Mouse (Mus musculus) lung, postnatal 10 days (tissue): Measurements from ENCODE around the gene Mamdc4.

Experiments used
- DNase-seq: peaks from one replicate; pipeline ENCODE4 v3.0.0; 2021

The Mamdc4 gene

DNA sequence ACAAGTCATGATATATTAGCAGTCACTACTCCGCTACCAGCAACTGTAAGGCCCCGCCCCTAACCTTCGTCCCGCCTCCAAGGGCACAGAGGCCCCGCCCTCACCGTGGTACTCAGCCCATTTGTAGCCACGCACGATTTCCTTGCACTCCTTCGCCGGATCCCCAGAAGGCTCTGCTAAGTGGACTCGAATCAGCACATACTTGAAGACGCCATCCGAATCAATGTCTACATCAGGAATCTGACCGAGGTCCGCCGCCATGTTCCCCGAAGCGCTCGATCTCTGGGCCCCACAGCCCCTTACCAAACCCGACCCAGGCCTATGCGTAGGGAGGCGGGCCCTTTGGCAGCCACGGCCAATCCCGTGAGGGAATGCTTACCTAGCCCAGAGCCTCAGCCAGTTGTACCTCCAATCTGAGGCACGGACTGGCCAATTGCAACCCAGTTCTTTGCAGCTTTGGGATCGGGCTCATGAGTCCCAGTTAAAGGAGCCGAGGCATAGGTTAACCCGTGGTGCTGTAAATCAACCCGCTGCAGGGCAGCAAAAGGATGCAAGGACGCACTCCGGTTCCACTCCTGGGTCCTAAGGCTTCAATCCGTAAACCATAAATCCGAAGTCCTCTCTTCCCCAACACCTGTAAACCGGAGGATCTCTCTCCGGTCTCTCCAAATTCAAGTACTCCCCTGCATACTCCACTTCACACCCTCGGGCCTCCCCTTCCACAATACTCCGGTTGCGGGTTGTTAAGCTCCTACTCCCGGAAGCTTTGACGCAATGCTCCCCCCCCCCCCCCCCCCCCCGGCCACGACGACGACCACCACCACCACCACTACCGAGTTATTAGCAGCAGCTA, at the start of gene Mamdc4, which contains the start of gene Phpt1:
Gene Mamdc4 (minus strand): TSS at position 267 of the 853 bp plus-strand sequence.
Gene Phpt1 (minus strand): TSS at position 646 of the 853 bp plus-strand sequence.
- DNase-seq: peak; percentile 98

- peak; percentile 96 for DNase-seq
Observed at GRCm38 (mm10) chr2:25621229-25622200, 46.9 kb upstream of the Mamdc4 start, which contains the start of gene Tmem141. Gene Tmem141, minus strand, starts transcription at chr2:25622005.

DNA sequence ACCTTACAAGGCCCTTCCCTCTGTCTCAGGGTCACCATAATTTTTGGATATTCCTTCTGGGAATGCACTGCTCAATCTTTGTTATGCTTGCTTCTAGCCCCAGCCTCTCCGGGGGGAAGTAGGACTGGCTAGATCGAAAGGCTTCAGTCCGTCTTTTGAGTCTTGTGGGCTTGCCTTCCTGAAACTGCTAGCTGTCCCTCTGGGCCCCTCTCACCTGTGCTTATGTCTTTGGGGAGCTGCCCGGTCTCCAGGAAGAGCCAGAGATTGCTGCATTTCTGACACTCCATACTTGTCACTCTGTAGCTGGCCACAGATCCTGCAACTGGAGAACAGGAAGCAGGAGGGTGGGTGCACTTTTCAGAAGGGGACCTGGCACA, 46.2 kb upstream of the Mamdc4 start:
- DNase-seq: no peak

- DNase-seq: no peak
Observed at GRCm38 (mm10) chr2:25620386-25620785, 45.7 kb upstream of the Mamdc4 start.

- DNase-seq: no peak
Observed at GRCm38 (mm10) chr2:25617578-25617977, 42.9 kb upstream of the Mamdc4 start, which contains the start of gene Ccdc183. Gene Ccdc183, minus strand, starts transcription at chr2:25617678.

GRCm38 (mm10) chr2:25616398-25616797, 41.8 kb upstream of the Mamdc4 start:
- no peak for DNase-seq

DNA sequence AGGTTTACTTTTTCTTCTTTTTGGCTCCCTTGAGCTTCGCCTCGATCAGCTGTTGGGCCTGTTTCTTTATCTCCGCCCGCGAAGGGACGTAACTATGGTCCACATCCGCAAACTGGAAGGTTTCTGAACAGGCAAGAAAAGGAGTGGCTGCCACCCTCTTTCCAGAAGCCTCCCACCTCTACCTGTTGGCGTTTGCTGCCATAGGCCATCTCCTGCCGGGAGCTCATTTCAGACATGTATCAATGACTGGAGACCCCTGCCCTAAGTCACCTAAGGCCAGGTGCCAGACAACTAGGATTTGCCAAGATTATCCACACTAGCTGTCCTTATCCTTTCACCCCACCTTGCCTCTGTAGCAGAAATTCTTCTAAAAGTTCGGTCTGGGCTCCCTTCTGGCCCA, 34.0 kb upstream of the Mamdc4 start:
- no peak for DNase-seq

- peak; percentile 93 for DNase-seq
Observed at GRCm38 (mm10) chr2:25607761-25608622, 33.3 kb upstream of the Mamdc4 start, which contains the start of gene Rabl6. Gene Rabl6, minus strand, starts transcription at chr2:25608521.

DNA sequence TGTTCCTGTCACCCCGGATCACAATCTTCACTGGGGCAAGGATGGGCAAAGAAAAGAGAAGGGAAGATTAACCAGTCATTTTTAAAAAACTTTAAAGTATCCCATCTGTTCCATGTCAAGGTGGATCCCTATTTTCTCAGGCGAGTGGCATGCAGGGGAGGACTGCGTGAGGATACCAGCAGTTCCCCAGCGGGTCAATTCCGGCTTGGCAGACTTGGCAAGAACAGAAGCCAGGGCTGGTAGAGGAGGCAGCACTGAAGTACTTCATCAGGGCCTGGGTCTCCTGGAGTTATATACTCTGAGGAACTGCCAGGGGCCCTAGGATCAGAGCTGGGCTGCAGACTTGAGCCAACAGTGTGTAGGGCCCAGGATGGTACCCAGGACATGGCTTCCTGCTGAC, 27.9 kb upstream of the Mamdc4 start:
- no peak for DNase-seq

DNA sequence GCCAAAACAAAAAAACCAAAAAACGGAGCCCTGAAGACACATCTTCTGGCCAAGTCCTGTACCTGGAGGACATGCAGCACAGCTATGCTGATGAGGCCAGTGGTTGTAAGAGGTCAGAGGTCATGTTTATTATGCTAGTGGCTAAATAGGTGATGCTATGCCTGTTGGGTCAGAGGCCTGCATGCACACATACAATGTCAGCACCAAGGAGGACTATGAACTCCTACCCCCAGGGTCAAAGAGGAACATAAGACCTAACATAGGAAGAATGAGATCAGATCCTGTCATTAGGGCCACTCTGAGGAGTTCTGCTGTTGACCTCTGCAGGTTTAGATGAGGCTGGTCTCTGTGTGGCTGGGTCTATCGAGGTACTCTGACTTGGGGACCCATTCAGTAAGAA, 25.4 kb upstream of the Mamdc4 start:
- no peak for DNase-seq

DNA sequence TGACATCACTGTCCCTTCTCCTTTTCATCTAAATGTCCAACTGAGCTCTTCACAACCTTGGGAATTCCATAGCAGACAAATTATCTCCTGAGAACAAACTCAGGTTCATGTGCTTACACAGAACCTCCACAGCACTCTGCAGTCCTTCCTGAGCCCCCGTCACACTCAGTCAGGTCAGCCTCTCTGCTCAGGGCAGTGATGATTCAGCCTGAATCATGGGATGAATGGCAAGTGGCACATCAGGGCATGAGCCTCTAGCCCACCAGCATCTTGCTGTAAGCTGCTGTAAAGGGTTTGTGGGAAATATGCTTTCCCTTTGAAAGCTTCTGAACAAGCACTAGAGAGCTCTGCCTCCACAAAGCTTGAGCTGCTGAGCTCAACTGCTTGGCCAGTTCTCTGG, 24.1 kb upstream of the Mamdc4 start:
- DNase-seq: no peak

DNA sequence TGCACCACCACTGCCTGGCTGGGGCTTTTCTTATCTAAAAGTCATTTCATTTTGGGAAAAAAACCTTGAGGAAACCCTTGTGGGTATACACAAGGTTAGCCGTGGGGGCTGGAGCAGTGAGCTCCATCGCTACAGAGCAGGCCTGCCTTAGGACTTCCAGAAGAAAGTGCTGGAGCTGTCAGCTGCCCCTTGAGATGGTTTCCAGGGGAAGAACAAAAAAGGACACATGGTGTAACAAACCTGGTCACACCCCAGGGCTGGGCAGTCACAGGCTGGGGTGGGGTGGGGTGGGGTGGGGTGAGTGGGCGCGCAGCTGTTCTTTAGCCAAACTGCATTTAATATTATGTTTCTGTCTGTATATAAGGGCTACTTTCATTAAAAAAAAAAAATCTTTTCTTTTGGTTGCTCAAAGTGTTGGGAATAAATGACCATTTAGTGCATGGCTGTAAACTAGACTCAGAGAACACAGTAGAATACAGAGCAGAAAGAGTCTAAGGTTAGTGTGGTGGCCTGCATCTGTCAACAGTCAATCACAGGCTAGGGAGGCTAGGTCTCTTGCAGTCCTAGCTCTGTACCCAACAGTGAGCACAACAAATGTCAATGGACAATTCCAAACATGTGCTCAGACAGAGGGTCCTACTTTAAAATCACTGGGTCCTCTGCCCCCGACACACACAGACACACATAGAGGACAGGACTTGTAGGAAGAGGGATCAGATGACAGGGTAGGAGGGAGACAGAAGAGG, 22.3 kb upstream of the Mamdc4 start:
- DNase-seq: no peak

DNA sequence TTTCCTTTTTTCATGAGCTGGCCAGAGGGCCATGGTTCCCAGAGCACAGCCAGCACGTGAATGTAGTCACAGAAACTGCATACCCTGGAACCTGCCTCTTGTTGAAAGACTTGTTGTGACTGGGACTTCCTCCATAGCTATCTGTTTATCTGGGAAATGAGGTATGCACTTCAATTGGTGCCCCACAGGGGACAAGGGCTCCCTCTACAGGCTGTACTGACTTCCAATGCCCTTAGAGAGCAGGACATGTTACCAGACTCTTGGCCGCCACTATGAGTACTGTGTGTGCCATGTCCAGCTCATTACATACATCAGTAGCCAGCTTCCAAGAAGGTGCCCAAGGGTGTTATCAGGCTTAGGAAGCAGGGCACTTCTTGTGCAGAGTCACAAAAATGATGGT, 17.2 kb upstream of the Mamdc4 start:
- DNase-seq: peak; percentile 60

DNA sequence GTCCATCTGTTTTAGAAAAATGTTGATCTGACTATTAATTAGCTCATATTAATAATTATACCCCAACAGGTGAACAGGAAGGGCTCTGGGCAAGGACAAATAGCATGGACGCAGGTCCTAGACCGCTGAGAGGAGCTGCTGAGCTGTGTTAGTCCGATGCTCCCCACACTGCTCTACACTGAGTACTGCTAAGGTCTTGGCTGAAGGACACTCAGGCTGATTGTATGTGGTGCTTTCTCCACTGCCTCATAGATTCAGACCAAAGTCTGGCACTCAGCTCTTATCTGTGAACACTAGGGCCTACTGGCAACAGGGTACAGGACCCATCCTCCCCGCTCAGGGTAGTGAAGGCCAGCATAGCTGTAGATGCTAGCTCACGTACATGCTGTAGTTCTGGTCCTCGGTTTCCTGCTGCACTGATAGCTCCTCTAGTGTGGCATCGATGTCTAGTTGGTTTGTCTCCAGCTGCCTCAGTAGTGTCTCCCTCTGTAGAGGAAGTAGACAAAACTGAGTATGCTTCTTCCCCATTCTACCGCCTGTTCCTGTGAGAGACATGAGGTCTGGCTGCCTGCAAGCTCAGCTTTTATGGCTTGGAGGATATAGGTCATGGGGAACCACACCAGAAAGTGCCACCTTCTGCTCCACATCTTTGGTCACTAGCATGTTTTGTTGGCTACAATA, 13.7 kb upstream of the Mamdc4 start:
- DNase-seq: no peak

- no peak for DNase-seq
Observed at GRCm38 (mm10) chr2:25587290-25587689, 12.6 kb upstream of the Mamdc4 start.

DNA sequence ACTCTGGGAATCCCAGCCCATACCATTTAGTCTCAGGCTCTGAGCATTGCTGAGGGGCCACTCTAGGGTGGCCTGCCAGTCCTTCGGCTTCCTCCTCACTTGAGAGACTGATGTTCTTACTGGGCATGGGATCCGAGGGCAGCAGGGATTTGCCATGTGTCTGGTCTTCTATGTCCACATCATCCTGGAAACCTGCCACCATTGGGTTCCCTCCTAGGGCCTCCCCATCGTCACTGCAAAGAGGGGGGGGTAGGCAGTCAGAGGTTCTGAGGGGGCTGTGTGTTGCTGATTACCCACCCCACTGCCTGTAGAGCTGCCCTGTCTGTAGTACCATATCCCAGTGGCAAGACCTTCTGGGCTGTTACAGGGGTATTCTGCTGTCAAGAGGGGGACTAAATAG, 11.0 kb upstream of the Mamdc4 start:
- no peak for DNase-seq

- no peak for DNase-seq
Observed at GRCm38 (mm10) chr2:25584856-25585255, 10.2 kb upstream of the Mamdc4 start.

GRCm38 (mm10) chr2:25584152-25584551, 9.5 kb upstream of the Mamdc4 start:
- DNase-seq: no peak

- DNase-seq: no peak
Observed at GRCm38 (mm10) chr2:25583571-25583970, 8.9 kb upstream of the Mamdc4 start.

GRCm38 (mm10) chr2:25583120-25583481, 8.5 kb upstream of the Mamdc4 start:
- no peak for DNase-seq
